Mouse (Mus musculus) olfactory bulb, adult 2 months (tissue): ENCODE data around the gene Hsf5.

Experiments
- CTCF ChIP-seq: fragments of 200-500 bp; IDR thresholded peaks from 2 replicates; pipeline ENCODE4 v1.5.1; 2012; ENCODE audit warnings: low read depth, mild to moderate bottlenecking, low read length, moderate library complexity; ENCODE audit not compliant: insufficient read depth
- POLR2A ChIP-seq: fragments of 200-500 bp; IDR thresholded peaks from 2 replicates; pipeline ENCODE4 v1.6.1; 2012; ENCODE audit warnings: mild to moderate bottlenecking, low read depth, low read length, moderate library complexity; ENCODE audit not compliant: insufficient read depth

DNA sequence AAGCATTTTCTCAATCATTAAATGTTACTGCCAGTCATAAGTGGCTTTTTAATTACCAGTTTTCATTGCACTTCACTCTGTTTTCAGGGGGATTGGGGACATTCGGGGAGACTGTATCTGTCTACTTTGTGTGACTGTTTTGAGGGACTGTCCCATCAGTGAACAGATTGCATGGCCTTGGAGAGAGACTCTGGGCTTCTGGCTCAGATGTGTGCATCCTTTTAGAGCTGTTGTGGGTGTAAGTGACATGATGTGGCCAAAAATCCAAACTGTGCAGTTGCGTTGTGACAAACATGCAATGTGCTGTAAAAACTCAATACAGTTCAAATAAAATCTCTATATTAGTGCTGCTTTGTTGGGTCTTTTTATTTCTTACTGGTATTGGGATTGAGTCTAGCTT is 1.0 kb upstream of the Hsf5 start:
- no peak for TF ChIP-seq POLR2A
- TF ChIP-seq CTCF, result no peak
